Mouse (Mus musculus): Measurements from ENCODE around the gene Tesc. TPM values are rescaled to one million over a fixed set of nuclear protein-coding genes. Genes with fewer than 3 reads are reported as not detected.

Gene Tesc
- polyA plus RNA-seq, 1 experiment = 0.88 TPM

GRCm38 (mm10) chr5:118090837-118091236, 63.3 kb downstream of the Tesc start:
- no peak for TF ChIP-seq POLR2A (IDR thresholded peaks at IDR 0.05; ENCODE audit: low read depth, low read length)
- TF ChIP-seq CTCF (IDR thresholded peaks at IDR 0.05; ENCODE audit: borderline replicate concordance, insufficient read depth, low read length) = peak; percentile 23; the same call in 1 of the 2 replicates
- Histone ChIP-seq H3K4me1 (ENCODE audit: control insufficient read depth, insufficient read depth, low read length) (no peaks in the 10 kb centered on the region), H3K4me3 (ENCODE audit: insufficient read depth, low read length) (no peak overlapping the region), H3K27ac (ENCODE audit: insufficient read depth, low read length) (no peak overlapping the region)

- no peak overlapping the region for H3K27ac ChIP-seq (ENCODE audit: insufficient read depth, low read length)
- TF ChIP-seq CTCF (IDR thresholded peaks at IDR 0.05; ENCODE audit: borderline replicate concordance, insufficient read depth, low read length) (no peak), POLR2A (IDR thresholded peaks at IDR 0.05; ENCODE audit: low read depth, low read length) (no peak)
- no peak overlapping the region for H3K4me3 ChIP-seq (ENCODE audit: insufficient read depth, low read length)
- H3K4me1 ChIP-seq (ENCODE audit: control insufficient read depth, insufficient read depth, low read length) = no peaks in the 10 kb centered on the region
These were observed 65.9 kb downstream of the Tesc start for GRCm38 (mm10) chr5:118093321-118094035.

GRCm38 (mm10) chr5:118095433-118095832, 67.9 kb downstream of the Tesc start:
- Histone ChIP-seq H3K27ac (ENCODE audit: insufficient read depth, low read length) (no peak overlapping the region), H3K4me3 (ENCODE audit: insufficient read depth, low read length) (no peak overlapping the region), H3K4me1 (ENCODE audit: control insufficient read depth, insufficient read depth, low read length) (no peaks in the 10 kb centered on the region)
- TF ChIP-seq POLR2A (IDR thresholded peaks at IDR 0.05; ENCODE audit: low read depth, low read length) = no peak
- no peak for TF ChIP-seq CTCF (IDR thresholded peaks at IDR 0.05; ENCODE audit: borderline replicate concordance, insufficient read depth, low read length)

GRCm38 (mm10) chr5:118095849-118096248, 68.3 kb downstream of the Tesc start:
- H3K4me3 ChIP-seq (ENCODE audit: insufficient read depth, low read length) = no peak overlapping the region
- TF ChIP-seq CTCF (IDR thresholded peaks at IDR 0.05; ENCODE audit: borderline replicate concordance, insufficient read depth, low read length) (no peak), POLR2A (IDR thresholded peaks at IDR 0.05; ENCODE audit: low read depth, low read length) (no peak)

GRCm38 (mm10) chr5:118096317-118096716, 68.8 kb downstream of the Tesc start:
- TF ChIP-seq CTCF (IDR thresholded peaks at IDR 0.05; ENCODE audit: borderline replicate concordance, insufficient read depth, low read length) (no peak), POLR2A (IDR thresholded peaks at IDR 0.05; ENCODE audit: low read depth, low read length) (no peak)
- Histone ChIP-seq H3K4me1 (ENCODE audit: control insufficient read depth, insufficient read depth, low read length) (no peaks in the 10 kb centered on the region), H3K27ac (ENCODE audit: insufficient read depth, low read length) (no peak overlapping the region), H3K4me3 (ENCODE audit: insufficient read depth, low read length) (no peak overlapping the region)

More at GRCm38 (mm10) chr5:118095849-118096248, 68.3 kb downstream of the Tesc start:
- Histone ChIP-seq H3K4me1 (ENCODE audit: control insufficient read depth, insufficient read depth, low read length) (no peaks in the 10 kb centered on the region), H3K27ac (ENCODE audit: insufficient read depth, low read length) (no peak overlapping the region)

GRCm38 (mm10) chr5:118099069-118099869, 71.7 kb downstream of the Tesc start:
- no peak overlapping the region for H3K4me3 ChIP-seq (ENCODE audit: insufficient read depth, low read length)
- H3K4me1 ChIP-seq (ENCODE audit: control insufficient read depth, insufficient read depth, low read length) = no peaks in the 10 kb centered on the region
- no peak overlapping the region for H3K27ac ChIP-seq (ENCODE audit: insufficient read depth, low read length)
- TF ChIP-seq POLR2A (IDR thresholded peaks at IDR 0.05; ENCODE audit: low read depth, low read length) = no peak
- no peak for TF ChIP-seq CTCF (IDR thresholded peaks at IDR 0.05; ENCODE audit: borderline replicate concordance, insufficient read depth, low read length)

- Histone ChIP-seq H3K27ac (ENCODE audit: insufficient read depth, low read length) (no peak overlapping the region), H3K4me3 (ENCODE audit: insufficient read depth, low read length) (no peak overlapping the region), H3K4me1 (ENCODE audit: control insufficient read depth, insufficient read depth, low read length) (no peaks in the 10 kb centered on the region)
- TF ChIP-seq POLR2A (IDR thresholded peaks at IDR 0.05; ENCODE audit: low read depth, low read length) = no peak
These were observed 72.4 kb downstream of the Tesc start for GRCm38 (mm10) chr5:118099870-118100478.

GRCm38 (mm10) chr5:118105536-118105935, 78.0 kb downstream of the Tesc start:
- H3K4me3 ChIP-seq (ENCODE audit: insufficient read depth, low read length) = no peak overlapping the region
- H3K27ac ChIP-seq (ENCODE audit: insufficient read depth, low read length) = no peak overlapping the region
- TF ChIP-seq POLR2A (IDR thresholded peaks at IDR 0.05; ENCODE audit: low read depth, low read length) = no peak
- TF ChIP-seq CTCF (IDR thresholded peaks at IDR 0.05; ENCODE audit: borderline replicate concordance, insufficient read depth, low read length) = no peak
- H3K4me1 ChIP-seq (ENCODE audit: control insufficient read depth, insufficient read depth, low read length) = peaks cover 3% of the 10 kb centered on the region; the same call in 1 of the 2 replicates

GRCm38 (mm10) chr5:118106667-118107066, 79.1 kb downstream of the Tesc start:
- no peak for TF ChIP-seq POLR2A (IDR thresholded peaks at IDR 0.05; ENCODE audit: low read depth, low read length)
- TF ChIP-seq CTCF (IDR thresholded peaks at IDR 0.05; ENCODE audit: borderline replicate concordance, insufficient read depth, low read length) = no peak
- Histone ChIP-seq H3K4me1 (ENCODE audit: control insufficient read depth, insufficient read depth, low read length) (peaks cover 3% of the 10 kb centered on the region; the same call in 1 of the 2 replicates), H3K4me3 (ENCODE audit: insufficient read depth, low read length) (no peak overlapping the region), H3K27ac (ENCODE audit: insufficient read depth, low read length) (no peak overlapping the region)
